Mouse (Mus musculus) gastrocnemius, adult 18-20 months (tissue): Measurements from ENCODE around the gene Prrg4. TPM values are rescaled to one million over a fixed set of nuclear protein-coding genes. Genes with fewer than 3 reads are reported as not detected.
A peak's percentile ranks its signal among the peaks of the same experiment; 100 is the strongest.
"Not testable (repeated sequence)": the region's sequence is repeated elsewhere in the genome, so short reads cannot be mapped to it uniquely, and the experiment has no call there.

ENCODE experiments used
- DNase-seq: peaks from one replicate; pipeline ENCODE4 v3.0.0; 2021; ENCODE audit warnings: low spot score
- total RNA-seq, 2 experiments: library from RNA; stranded (reverse); gene quantifications; 2 replicates each; pipeline ENCODE4 v1.2.3; 2021

Gene Prrg4
- total RNA-seq, 2 experiments from 2014 or later = 0.21 to 0.33 TPM

GRCm38 (mm10) chr2:104842559-104842958, 7.1 kb downstream of the Prrg4 start:
- DNase-seq = no peak

- DNase-seq = no peak
Measured at GRCm38 (mm10) chr2:104841736-104842135, 7.9 kb downstream of the Prrg4 start.

GRCm38 (mm10) chr2:104840974-104841373, 8.7 kb downstream of the Prrg4 start:
- no peak for DNase-seq

GRCm38 (mm10) chr2:104832486-104832885, 17.2 kb downstream of the Prrg4 start:
- DNase-seq = no peak

- DNase-seq = no peak
Measured at GRCm38 (mm10) chr2:104826191-104826590, 23.5 kb downstream of the Prrg4 start.

- not testable (repeated sequence) for DNase-seq
Measured at GRCm38 (mm10) chr2:104818763-104819162, 30.9 kb downstream of the Prrg4 start.

GRCm38 (mm10) chr2:104817555-104818330, 31.9 kb downstream of the Prrg4 start:
- DNase-seq = no peak

GRCm38 (mm10) chr2:104816866-104817439, 32.7 kb downstream of the Prrg4 start:
- DNase-seq = peak; percentile 92

GRCm38 (mm10) chr2:104816371-104816827, 33.3 kb downstream of the Prrg4 start, which contains the start of gene Qser1:
Gene Qser1 (minus strand): TSS chr2:104816760.
- no peak for DNase-seq

- peak; percentile 14 for DNase-seq
Measured at GRCm38 (mm10) chr2:104815561-104816370, 33.9 kb downstream of the Prrg4 start.

GRCm38 (mm10) chr2:104814181-104814951, 35.3 kb downstream of the Prrg4 start:
- DNase-seq = no peak

- no peak for DNase-seq
Measured at GRCm38 (mm10) chr2:104805435-104805834, 44.2 kb downstream of the Prrg4 start.

Other genes with a start within 250 kb of the Prrg4 start
- gene Tcp11l1, start 137.7 kb downstream of the Prrg4 start, total RNA-seq = 10 to 100 TPM in 1 of 2 experiments, 1 to 10 TPM in 1; 7.1 to 10.8 TPM
- gene Pin1rt1, start 133.5 kb downstream of the Prrg4 start, total RNA-seq = not detected
- 1 to 10 TPM; 1.6 to 2.0 TPM for gene Depdc7, start 107.0 kb downstream of the Prrg4 start, total RNA-seq
- 10 to 100 TPM; 61.7 TPM for gene Qser1, start 33.1 kb downstream of the Prrg4 start, total RNA-seq
- gene Ccdc73, start 17.9 kb upstream of the Prrg4 start, total RNA-seq = 1 to 10 TPM; 3.1 to 4.5 TPM
- 100 to 1,000 TPM in 1 of 2 experiments, 10 to 100 TPM in 1; 91.6 to 101 TPM for gene Eif3m, start 167.2 kb upstream of the Prrg4 start, total RNA-seq
- gene Gm11060, start 242.1 kb upstream of the Prrg4 start, total RNA-seq = not detected